Mouse (Mus musculus): Measurements from ENCODE around the gene Rpsa.

- TF ChIP-seq POLR2A (IDR thresholded peaks at IDR 0.05; ENCODE audit: control insufficient read depth in 1 of 2, insufficient read depth in 1 of 2, low read depth in 1 of 2, low read length in 2 of 2, poor library complexity in 1 of 2) (no peak), EP300 (IDR thresholded peaks at IDR 0.05; ENCODE audit: low read depth in 1 of 2, low read length in 2 of 2) (0 out of 4 replicates have a peak, but pooled peaks of 1 of the 2 experiments have one; percentile 4), CTCF (IDR thresholded peaks at IDR 0.05 in 2 of 3, conservative IDR thresholded peaks at IDR 0.05 in 1 of 3; ENCODE audit: control insufficient read depth in 1 of 3, insufficient read depth in 1 of 3, low read depth in 2 of 3, low read length in 3 of 3, poor library complexity in 1 of 3, severe bottlenecking in 1 of 3) (no peak), POLR2AphosphoS2 (IDR thresholded peaks at IDR 0.05; ENCODE audit: low read length) (no peak), MAFK (IDR thresholded peaks at IDR 0.05; ENCODE audit: borderline replicate concordance, low read depth, low read length) (no peak), NRF1 (IDR thresholded peaks at IDR 0.05; ENCODE audit: insufficient read depth, low read depth, low read length, poor library complexity, severe bottlenecking) (no peak), E2F4 (IDR thresholded peaks at IDR 0.05; ENCODE audit: borderline replicate concordance, low read depth, low read length) (no peak), GATA1 (IDR thresholded peaks at IDR 0.05; ENCODE audit: low read depth, low read length) (no peak), MAX (IDR thresholded peaks at IDR 0.05; ENCODE audit: low read length) (no peak), POLR2AphosphoS5 (IDR thresholded peaks at IDR 0.05; ENCODE audit: borderline replicate concordance, low read depth, low read length) (no peak), USF1 (IDR thresholded peaks at IDR 0.05; ENCODE audit: low read depth, low read length) (no peak), MXI1 (IDR thresholded peaks at IDR 0.05; ENCODE audit: low read depth, low read length) (no peak)
These were observed 12.7 kb upstream of the Rpsa start for GRCm38 (mm10) chr9:120114789-120115151.
